Mouse (Mus musculus) MEL (cell line): ENCODE data around the gene Fis1.

ENCODE experiments used
- CTCF ChIP-seq, 3 experiments: IDR thresholded peaks in 2 of 3; conservative IDR thresholded peaks in 1 of 3; 2 replicates each; pipeline ENCODE4 v1.5.1; 2011 to 2012; ENCODE audit warnings: low read length in 3 of 3, low read depth in 2 of 3, mild to moderate bottlenecking in 2 of 3, improper control_type of control experiment in 1 of 3, inconsistent platforms in 1 of 3, mixed read lengths in 1 of 3, moderate library complexity in 1 of 3; ENCODE audit not compliant: control insufficient read depth in 1 of 3, insufficient read depth in 1 of 3, poor library complexity in 1 of 3, severe bottlenecking in 1 of 3
- ZKSCAN1 ChIP-seq: IDR thresholded peaks from 2 replicates; pipeline ENCODE4 v1.6.1; 2012; ENCODE audit warnings: low read depth, mild to moderate bottlenecking, inconsistent platforms, low read length, improper control_type of control experiment, moderate library complexity

- TF ChIP-seq CTCF (IDR thresholded peaks at IDR 0.05 in 2 of 3, conservative IDR thresholded peaks at IDR 0.05 in 1 of 3; ENCODE audit: control insufficient read depth in 1 of 3, insufficient read depth in 1 of 3, low read depth in 2 of 3, low read length in 3 of 3, poor library complexity in 1 of 3, severe bottlenecking in 1 of 3): peak; percentile 65 to 78 (median 69)
- TF ChIP-seq ZKSCAN1: no peak
Measured at GRCm38 (mm10) chr5:136929073-136929472, 24.0 kb upstream of the Fis1 start.
